Mouse (Mus musculus) adrenal gland, postnatal 25 days (tissue): ENCODE measurements around the gene D430041D05Rik. TPM values are rescaled to one million over a fixed set of nuclear protein-coding genes. Genes with fewer than 3 reads are reported as not detected.

ENCODE experiments used
- DNase-seq: peaks from one replicate; pipeline ENCODE4 v3.0.0; 2021; ENCODE audit warnings: mixed read lengths
- total RNA-seq: library from RNA; stranded (reverse); gene quantifications from 2 replicates; pipeline ENCODE4 v1.2.3, GENCODE M21; 2021

Gene D430041D05Rik
- total RNA-seq, 1 experiment from 2014 or later, result 37.6 TPM

- no peak for DNase-seq
Measured at GRCm38 (mm10) chr2:104407913-104408312, 2.9 kb downstream of the D430041D05Rik start.

GRCm38 (mm10) chr2:104404036-104404435 lies 6.8 kb downstream of the D430041D05Rik start:
- DNase-seq, result no peak

GRCm38 (mm10) chr2:104398651-104399290 lies 12.0 kb downstream of the D430041D05Rik start:
- DNase-seq, result no peak

GRCm38 (mm10) chr2:104395961-104396360 lies 14.9 kb downstream of the D430041D05Rik start:
- DNase-seq, result peak; percentile 28

- no peak for DNase-seq
Measured at GRCm38 (mm10) chr2:104394769-104395168, 16.0 kb downstream of the D430041D05Rik start.

- no peak for DNase-seq
Measured at GRCm38 (mm10) chr2:104392700-104393312, 18.0 kb downstream of the D430041D05Rik start.

GRCm38 (mm10) chr2:104389231-104389630 lies 21.6 kb downstream of the D430041D05Rik start:
- no peak for DNase-seq

GRCm38 (mm10) chr2:104385941-104386340 lies 24.9 kb downstream of the D430041D05Rik start:
- no peak for DNase-seq

- no peak for DNase-seq
Measured at GRCm38 (mm10) chr2:104383589-104383988, 27.2 kb downstream of the D430041D05Rik start.

- no peak for DNase-seq
Measured at GRCm38 (mm10) chr2:104382813-104383212, 28.0 kb downstream of the D430041D05Rik start.

GRCm38 (mm10) chr2:104379304-104379703 lies 31.5 kb downstream of the D430041D05Rik start:
- no peak for DNase-seq

GRCm38 (mm10) chr2:104378791-104379190 lies 32.0 kb downstream of the D430041D05Rik start:
- DNase-seq, result no peak

GRCm38 (mm10) chr2:104377990-104378389 lies 32.8 kb downstream of the D430041D05Rik start:
- no peak for DNase-seq

- no peak for DNase-seq
Measured at GRCm38 (mm10) chr2:104372156-104372555, 38.7 kb downstream of the D430041D05Rik start.

GRCm38 (mm10) chr2:104371606-104372130 lies 39.1 kb downstream of the D430041D05Rik start:
- no peak for DNase-seq

- no peak for DNase-seq
Measured at GRCm38 (mm10) chr2:104367836-104368298, 42.9 kb downstream of the D430041D05Rik start.

- no peak for DNase-seq
Measured at GRCm38 (mm10) chr2:104367291-104367690, 43.5 kb downstream of the D430041D05Rik start.

GRCm38 (mm10) chr2:104359305-104359704 lies 51.5 kb downstream of the D430041D05Rik start:
- DNase-seq, result no peak

- no peak for DNase-seq
Measured at GRCm38 (mm10) chr2:104358881-104359280, 51.9 kb downstream of the D430041D05Rik start.

- DNase-seq, result no peak
Measured at GRCm38 (mm10) chr2:104356531-104356930, 54.3 kb downstream of the D430041D05Rik start.

GRCm38 (mm10) chr2:104354117-104354516 lies 56.7 kb downstream of the D430041D05Rik start:
- no peak for DNase-seq

GRCm38 (mm10) chr2:104352204-104352493 lies 58.7 kb downstream of the D430041D05Rik start:
- DNase-seq, result no peak

- no peak for DNase-seq
Measured at GRCm38 (mm10) chr2:104351415-104352203, 59.2 kb downstream of the D430041D05Rik start.
